Mouse (Mus musculus): Measurements from ENCODE around the gene Uts2r.

The Uts2r gene

DNA sequence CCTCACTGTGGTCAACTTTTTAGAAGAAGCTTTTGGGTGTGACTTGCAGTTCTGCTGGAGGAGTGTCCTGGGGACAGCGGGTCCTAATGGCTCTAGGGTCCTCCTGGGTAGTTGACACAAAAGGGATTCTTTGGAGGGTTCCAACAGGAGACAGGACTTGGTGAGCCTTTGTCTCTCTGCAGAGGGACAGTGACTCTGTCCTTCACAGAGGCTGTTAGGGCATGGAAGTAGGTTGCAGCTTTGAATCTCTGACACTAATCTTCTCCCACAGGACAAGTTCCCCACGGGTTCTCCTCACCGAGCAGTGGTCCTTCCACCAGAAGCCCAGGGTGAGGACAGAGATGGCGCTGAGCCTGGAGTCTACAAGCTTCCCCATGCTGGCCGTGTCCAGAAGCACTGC, at the start of gene Uts2r:
Gene Uts2r, plus strand, starts transcription at position 301 of the 400 bp plus-strand sequence.
- DNase-seq (ENCODE audit: low spot score), result no peak

DNA sequence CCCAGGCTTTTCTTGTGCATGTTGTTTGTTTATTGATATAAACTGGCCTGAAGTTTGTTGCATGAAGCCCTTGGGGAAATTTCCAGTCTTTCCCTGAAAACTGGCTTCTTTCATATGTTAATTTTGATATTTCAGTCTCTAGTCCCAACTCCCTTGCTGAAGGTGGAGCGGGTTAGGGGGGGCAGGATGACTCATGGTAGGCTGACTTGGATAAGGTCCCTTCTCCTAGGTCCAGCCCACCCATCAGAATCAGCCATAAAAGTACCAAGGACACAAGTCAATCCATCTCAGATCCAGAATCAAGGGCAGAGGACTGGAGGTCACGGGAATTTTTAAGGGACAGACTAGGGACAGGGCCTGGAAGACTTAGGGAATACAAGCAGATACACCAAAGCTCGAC, 49.0 kb upstream of the Uts2r start:
- no peak for DNase-seq (ENCODE audit: low spot score)

DNA sequence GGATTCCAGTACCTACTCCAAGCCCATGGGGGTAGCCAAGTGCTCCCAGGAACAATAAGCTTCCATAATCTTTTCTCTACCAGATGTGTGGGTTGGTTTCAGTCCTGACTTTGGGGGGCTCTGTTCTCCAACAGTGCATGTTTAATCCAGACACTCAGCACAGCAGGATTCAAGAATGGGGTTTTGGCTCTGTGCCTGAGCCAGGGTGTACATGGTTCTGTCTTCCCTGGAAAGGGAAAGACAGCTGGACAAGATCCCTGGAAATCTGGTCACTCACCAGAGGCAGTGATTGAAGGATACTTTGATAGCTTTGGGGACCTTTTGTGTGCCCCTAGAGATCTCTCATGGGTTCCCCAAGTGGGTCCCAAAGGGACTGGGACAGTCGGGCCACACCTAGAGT, 48.5 kb upstream of the Uts2r start:
- no peak for DNase-seq (ENCODE audit: low spot score)

DNA sequence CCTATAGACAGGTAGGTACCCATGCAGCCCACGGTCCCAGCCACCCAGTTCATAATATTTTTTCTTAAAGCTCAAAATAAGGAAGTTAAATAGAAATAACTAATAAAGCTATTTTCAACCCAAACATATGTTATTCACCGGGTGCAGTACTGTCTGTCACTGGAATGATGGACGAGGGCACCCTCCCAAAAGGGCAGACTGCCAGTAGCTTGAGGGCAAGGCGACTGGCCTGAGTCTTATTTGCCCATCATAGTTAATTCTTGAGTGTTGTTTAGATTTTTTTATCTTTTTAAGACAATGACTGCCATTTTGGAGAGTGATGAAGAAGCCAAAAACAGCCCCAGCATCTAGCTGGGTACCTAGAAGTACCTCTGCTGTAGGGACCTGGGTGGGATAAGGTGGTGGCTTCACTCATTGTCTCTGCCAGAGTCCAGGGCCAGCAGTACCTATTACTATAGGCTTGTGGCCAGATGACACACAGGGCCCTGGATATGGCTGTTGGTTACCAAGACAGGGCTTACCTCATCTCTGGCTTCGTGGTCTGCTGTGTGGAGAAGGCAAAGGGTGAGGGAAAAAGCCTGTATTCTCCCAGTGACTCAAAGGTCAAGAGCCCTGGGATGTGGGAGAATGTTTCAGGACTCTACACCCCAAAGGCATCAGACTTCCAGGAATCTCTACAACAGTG, 47.8 kb upstream of the Uts2r start:
- DNase-seq (ENCODE audit: low spot score), result no peak

DNA sequence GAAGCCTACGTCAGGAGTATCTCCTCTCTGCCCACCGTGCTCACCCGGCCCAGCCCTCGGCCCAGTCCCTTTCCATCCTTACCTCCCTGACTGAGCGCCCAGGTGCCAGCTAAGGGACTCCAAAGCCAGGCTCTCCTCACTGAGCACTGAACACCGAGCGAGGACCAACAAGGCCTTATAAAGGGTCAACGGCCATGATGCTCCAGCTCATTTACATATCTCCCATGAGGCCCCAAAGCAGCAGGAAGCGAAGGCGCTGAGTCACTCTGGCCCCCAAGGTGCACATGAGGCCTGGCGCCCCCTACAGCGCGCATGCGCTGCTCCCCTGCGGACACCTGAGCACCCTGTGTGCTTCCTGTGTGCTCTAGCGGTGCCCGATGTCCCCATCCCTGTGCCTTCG, 42.0 kb upstream of the Uts2r start:
- DNase-seq (ENCODE audit: low spot score), result no peak

DNA sequence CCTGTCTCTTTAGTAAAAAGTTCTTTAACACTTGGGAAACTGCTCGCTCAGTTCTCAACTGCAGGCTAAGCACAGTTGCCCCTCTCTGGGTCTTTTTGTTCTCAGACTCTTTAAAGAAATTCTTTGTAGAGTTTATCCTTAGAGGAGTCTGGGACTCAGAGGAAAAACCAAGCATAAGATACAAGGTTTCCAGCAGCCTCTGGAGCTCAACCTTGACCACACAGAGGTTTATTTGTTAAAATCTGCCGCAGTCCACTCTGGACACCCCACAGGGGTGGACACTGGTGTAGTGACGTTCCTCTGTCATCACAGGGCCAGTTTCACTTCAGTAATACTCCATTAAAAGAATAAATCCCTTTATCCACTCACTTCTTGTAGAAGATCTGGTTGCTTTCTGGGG, 41.5 kb upstream of the Uts2r start, which contains the start of gene Tex19.2:
Gene Tex19.2, minus strand, starts transcription at position 101 of the 400 bp plus-strand sequence.
- DNase-seq (ENCODE audit: low spot score), result no peak

DNA sequence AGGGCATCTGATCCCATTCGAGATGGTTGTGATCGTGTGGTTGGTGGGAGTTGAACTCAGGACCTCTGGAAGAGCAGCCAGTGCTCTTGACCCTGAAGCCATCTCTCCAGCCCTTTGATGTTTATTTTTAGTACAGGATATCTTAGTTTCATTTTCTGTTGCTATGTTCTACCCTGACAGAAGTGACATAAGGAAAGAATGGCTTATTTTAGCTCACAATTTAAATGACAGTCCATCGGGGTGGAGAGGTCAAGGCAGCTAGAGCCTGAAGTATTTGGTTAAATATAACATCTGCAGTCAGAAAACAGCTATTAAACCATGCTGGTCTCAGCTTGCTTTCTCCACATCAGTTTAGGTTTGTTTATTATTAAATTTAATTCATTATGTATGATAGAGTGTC, 38.9 kb upstream of the Uts2r start:
- no peak for DNase-seq (ENCODE audit: low spot score)

DNA sequence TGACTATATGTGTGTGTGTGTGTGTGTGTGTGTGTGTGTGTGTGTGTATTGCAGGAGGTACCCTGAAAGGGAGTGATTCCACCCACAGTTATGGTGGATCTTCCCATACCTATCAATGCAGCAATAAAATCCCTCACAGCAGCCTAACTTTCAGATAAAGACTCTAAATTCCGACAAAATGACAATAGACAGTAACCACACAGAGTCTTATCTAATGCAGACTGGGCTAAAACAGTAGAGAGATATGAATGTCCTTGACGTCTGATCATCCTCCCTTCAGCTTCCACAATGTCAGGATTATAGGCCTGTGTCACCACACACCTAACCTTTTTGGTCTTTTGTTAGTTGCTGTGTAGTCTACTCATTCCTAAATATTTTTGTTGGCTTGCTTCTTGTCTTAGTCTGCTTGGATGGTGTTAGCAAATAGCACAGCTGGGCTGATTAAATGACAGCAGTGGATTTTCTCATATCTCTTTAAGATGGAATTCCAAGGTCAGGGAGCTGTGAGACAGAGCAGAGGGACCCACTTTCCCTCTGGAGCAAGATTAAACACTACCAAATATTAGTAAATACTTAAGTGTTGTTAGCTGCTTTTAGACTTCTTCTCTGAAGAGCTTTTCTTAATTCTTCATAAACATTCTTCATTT, 37.9 kb upstream of the Uts2r start:
- DNase-seq (ENCODE audit: low spot score), result no peak

DNA sequence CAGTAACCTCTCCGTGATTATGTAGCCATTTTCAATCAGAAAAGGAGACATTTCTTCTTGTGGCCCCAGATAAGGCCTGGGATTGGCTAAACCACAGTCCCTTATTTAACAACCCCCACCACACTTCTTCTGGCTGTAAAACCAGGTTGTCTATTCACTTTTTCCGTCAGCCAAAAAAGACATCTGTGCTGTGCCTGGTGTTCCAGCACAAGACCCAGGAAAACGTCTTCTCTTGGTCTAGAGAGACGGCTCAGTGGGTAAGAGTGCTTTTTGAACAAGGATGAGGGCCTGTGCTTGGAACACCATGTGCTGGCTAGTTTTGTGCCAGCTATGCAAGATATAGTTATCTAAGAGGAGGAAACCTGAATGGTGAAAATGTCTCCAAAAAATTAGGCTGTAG, 36.6 kb upstream of the Uts2r start:
- DNase-seq (ENCODE audit: low spot score), result no peak

DNA sequence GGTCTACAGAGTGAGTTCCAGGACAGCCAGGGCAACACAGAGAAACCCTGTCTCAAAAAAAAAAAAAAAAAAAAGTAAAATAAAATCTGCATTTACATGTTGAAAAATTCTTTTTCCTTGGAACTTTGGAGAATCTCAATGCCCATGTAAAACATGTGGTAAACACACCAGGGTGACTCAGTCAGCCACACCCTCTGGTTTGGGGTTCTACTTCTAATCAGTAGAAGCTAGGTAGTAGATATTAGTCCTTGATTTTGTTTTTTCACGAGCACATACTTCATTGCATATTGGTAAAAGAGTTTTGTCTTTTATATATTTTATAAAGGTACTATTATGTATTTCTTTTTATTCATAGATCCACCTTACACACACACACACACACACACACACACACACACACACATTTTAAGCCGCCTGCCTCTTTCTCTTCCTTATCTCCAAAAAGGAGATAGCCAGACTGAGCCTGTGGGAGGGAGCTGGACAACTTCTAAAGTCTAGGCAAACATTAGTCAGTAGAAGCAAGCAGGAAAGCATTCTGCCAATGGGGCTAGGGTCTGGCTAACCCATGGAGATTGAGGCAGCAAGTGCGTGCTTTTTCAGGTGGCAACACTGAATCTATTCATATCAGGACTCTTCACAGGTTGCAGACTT, 34.4 kb upstream of the Uts2r start:
- DNase-seq (ENCODE audit: low spot score), result no peak

DNA sequence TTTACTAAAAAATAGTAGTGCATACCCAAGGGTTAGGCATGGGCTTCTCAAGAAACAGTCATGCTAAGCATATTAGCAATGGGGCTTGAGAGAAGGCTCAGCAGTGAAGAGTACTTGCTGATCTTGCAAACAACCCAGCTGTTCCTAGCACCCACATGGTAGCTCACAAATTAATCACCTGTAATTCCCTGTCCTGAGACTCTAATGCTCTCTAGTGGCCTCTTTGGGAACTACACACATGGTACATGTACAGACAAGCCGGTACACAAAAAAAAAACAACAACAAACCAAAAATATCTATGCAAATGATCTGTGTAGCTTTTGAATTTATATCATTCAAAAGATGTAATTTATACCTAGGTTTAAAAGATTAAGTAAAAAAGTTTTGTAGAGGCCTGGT, 33.7 kb upstream of the Uts2r start:
- no peak for DNase-seq (ENCODE audit: low spot score)

DNA sequence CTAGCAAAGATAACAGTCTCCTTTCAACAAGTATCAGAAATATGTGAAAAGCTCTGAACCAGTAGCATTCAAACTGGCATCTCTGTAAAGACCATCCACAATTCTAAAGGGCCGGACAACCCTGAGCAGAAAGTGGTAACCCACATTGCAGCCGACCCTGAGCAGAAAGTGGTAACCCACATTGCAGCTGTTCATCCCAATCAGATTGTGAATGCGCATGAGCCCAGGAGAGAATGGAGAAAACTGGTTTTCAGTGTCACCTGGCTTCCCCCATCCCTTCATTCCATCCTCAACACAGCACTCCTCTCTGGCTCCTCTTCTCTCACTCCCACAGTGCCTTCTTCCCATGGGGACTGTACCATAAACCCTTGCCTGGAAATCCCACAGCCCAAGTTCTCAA, 32.6 kb upstream of the Uts2r start:
- DNase-seq (ENCODE audit: low spot score), result no peak

DNA sequence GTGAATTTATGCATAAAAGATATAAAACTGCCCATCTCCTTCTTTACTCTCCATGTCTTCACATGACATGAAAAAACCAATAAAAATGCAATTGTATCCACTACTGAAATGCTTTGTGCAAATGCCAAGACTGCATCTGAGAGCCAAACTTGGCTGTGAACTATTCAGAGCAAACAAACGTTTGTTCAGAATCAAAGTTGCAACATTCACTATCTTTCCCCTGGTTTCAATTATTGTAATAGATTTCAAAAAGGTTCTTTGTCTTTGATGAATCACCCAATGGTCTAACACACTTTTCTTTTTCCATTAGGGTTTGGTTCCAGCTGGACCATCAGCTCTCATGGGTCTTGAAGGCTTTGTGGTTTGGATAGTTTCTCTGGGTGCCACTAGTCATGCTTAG, 30.5 kb upstream of the Uts2r start:
- no peak for DNase-seq (ENCODE audit: low spot score)

DNA sequence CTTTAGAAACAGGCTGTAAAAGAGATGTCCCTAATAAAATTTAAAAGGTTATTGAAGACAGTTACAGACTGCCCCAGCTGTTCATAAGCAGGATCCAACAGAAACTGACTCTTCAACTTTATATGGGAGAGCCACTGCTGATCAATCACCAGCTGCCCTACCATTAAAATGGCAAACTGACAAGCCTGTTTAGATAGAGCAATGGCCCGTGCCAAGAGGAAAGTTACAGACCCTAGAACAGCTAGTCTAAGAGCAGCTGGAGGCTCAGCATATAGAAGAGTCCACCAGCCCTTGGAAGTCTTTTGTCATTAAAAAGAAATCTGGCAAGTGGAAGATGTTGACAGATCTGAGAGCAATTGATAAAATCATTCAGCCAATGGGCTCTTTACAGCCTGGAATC, 25.5 kb upstream of the Uts2r start:
- DNase-seq (ENCODE audit: low spot score), result no peak

DNA sequence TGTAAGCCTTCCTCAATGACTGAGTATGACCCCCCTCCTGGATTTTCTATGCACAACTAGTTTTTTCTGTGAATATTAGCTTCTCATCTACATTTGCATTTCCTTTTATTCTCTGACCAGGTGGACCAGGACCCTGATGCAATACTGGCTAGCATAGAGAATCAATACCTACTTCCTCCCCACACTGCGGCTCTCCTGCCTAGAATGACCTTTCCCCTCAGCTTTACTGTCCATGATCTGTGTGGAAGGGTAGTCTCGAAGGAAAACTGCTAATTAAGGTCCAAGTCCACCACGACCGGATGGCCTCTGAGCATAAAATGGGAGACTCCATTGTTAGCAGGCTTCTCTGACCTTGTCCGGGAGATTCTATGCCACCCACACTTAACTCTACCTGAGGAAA, 22.4 kb upstream of the Uts2r start:
- no peak for DNase-seq (ENCODE audit: low spot score)

DNA sequence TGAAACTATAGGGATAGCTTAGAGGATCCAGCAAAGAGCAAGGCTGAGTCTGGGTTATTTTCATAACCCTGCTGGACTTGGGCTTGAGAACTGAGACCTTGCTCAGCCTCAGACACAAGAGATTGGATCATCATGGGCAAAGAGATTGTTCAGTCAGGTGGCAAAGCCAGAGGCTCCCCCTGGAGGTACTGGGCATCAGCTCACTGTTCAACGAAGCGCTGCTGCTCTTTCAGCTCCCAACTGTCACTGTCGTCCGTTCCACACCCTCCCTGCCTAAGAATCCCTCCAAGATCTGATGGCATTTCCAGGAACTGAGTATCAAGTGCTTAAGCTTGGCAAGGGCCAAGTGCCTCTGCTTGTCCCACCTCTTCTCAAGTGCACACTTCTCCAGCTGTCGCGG, 21.3 kb upstream of the Uts2r start:
- no peak for DNase-seq (ENCODE audit: low spot score)

DNA sequence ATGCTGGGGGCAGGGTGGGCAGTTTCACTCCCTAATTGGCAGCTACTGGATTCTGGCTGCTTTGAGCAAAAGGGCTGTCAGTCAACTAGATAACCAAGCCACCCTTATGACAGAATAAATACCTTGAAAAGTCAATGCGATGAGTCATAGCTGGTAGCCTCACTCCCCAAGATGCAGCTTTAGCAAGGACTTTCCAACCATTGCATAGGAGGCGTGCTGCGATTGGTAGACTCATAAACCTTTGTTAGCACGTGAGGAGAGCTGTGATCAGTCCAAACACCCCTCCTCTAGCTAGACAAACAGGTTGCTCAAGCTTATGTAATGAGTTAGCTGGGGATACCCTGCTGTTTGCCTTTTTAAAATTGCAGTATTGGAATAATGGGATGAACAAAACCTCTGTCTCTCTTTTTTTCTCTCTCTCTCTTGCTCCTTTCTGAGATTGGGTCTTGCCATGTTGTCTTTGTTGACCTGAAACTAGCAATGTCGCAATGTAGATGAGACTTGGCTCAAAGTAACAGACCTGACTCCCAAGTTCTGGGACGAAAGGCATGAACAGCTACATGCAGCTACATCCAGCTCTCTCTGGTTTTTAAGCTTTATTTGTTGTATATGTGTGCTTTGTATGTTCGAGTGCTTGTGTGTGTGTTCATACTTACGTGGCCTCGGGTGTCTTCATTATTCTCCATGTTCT, 16.6 kb upstream of the Uts2r start:
- no peak for DNase-seq (ENCODE audit: low spot score)

DNA sequence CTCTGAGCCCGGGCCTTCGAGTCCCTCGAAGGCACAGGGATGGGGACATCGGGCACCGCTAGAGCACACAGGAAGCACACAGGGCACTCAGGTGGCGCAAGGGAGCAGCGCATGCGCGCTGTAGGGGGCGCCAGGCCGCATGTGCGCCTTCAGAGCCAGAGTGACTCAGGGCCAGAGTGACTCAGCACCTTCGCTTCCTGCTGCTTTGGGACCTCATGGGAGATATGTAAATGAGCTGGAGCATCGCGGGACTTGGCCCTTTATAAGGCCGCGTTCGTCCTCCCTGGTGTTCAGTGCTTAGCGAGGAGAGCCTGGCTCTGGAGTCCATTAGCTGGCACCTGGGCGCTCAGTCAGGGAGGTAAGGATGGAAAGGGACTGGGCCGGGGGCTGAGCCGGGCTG, 14.2 kb upstream of the Uts2r start, which contains the start of gene Tex19.1:
Gene Tex19.1, plus strand, starts transcription at position 279 of the 400 bp plus-strand sequence.
- DNase-seq (ENCODE audit: low spot score), result no peak

DNA sequence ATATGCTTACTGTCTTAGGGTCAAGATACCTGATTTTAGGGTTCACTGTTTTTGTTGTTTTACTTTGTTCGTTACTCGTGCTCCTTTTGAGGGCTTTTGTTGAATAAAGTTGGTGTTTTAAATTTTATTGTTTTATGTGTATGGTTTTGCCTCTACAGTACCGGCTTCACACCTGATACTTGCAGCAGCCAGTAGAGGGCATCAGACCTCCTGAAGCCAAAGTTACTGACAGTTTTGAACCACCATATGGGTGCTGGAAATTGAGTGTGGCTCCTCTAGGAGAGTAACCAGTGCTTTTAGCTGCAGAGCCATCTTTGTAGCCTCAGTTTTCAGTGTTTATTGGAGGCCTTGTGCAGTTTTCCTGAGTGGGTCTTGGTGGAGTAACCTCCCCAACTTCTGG, 11.9 kb upstream of the Uts2r start:
- DNase-seq (ENCODE audit: low spot score), result no peak

DNA sequence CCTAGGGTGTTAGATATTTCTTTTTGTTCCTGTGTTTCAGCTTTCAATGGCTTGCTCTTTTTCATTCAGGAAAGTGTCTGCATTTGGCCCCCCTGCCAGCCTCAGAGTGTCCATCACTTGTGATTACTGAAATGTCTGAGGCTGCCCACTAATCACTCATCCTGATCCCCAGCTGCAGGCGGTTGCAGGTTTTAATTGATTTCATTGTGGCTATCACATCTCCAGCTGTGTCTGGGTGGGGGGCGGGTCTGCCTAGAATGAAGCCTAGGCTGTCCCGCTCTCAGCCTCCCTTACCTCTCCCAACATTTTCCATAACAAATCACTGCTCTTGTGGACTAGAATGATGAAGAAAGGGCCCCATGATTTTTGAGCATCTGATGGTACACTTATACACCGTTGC, 5.9 kb upstream of the Uts2r start:
- no peak for DNase-seq (ENCODE audit: low spot score)

DNA sequence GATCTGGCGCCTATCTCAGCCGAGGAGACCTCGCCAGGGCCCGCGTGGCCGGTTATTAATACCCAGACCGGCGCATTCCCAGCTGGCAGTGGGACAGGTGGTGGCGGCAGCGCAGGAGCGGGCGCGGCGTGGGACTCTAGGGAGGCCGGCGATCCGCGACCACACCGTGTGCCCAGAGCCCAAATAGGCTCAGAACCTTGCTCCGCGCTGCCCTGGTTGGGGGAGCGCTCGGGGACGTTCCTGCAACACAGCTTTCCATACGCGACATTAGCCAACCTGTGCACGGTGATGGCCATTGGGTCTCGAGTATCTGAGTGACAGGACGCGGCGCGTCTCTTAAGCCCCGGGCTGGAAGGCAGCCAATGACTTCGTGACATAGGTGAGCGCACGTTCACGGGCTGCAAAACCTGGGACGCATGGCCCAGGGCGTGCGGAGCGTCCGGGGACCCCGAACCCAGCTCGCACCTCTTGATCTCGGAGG, 3.6 kb upstream of the Uts2r start:
- DNase-seq (ENCODE audit: low spot score), result no peak

DNA sequence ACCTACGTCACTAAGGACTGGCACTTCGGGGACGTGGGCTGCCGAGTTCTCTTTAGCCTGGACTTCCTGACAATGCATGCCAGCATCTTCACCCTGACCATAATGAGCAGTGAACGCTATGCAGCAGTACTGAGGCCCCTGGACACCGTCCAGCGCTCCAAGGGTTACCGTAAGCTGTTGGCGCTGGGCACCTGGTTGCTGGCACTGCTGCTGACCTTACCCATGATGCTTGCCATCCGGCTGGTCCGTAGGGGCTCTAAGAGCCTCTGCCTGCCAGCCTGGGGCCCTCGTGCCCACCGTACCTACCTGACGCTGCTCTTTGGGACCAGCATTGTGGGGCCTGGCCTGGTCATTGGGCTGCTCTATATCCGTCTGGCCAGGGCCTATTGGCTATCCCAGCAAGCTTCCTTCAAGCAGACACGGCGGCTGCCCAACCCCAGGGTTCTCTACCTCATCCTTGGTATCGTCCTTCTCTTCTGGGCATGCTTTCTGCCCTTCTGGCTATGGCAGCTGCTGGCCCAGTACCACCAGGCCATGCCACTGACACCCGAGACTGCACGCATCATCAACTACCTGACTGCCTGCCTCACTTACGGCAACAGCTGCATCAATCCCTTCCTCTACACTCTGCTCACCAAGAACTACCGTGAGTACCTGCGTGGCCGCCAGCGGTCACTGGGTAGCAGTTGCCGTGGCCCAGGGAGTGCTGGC, 720 bp downstream of the Uts2r start:
- DNase-seq (ENCODE audit: low spot score), result no peak

All from urinary bladder, postnatal 10 days (tissue).